Mouse (Mus musculus) cerebellum, adult 9-10 months (tissue): ENCODE results near the gene Scp2d1.
"Not testable (repeated sequence)": the region's sequence is repeated elsewhere in the genome, so short reads cannot be mapped to it uniquely, and the experiment has no call there.

Experiments
- DNase-seq: peaks from one replicate; pipeline ENCODE4 v3.0.0; 2022

The Scp2d1 gene

GRCm38 (mm10) chr2:144823356-144823755 lies at the start of gene Scp2d1:
Gene Scp2d1, plus strand, starts transcription at chr2:144823656.
- not testable (repeated sequence) for DNase-seq

- DNase-seq: no peak
Measured at GRCm38 (mm10) chr2:144774636-144775160, 48.8 kb upstream of the Scp2d1 start.

- DNase-seq: no peak
Measured at GRCm38 (mm10) chr2:144775626-144776025, 47.8 kb upstream of the Scp2d1 start.

- no peak for DNase-seq
Measured at GRCm38 (mm10) chr2:144779263-144779662, 44.2 kb upstream of the Scp2d1 start.

GRCm38 (mm10) chr2:144780731-144781130 lies 42.7 kb upstream of the Scp2d1 start:
- DNase-seq: no peak

- no peak for DNase-seq
Measured at GRCm38 (mm10) chr2:144781871-144782270, 41.6 kb upstream of the Scp2d1 start.

GRCm38 (mm10) chr2:144782481-144782880 lies 41.0 kb upstream of the Scp2d1 start:
- DNase-seq: no peak

GRCm38 (mm10) chr2:144783190-144783589 lies 40.3 kb upstream of the Scp2d1 start:
- no peak for DNase-seq

- DNase-seq: no peak
Measured at GRCm38 (mm10) chr2:144783831-144784230, 39.6 kb upstream of the Scp2d1 start.

- DNase-seq: no peak
Measured at GRCm38 (mm10) chr2:144791671-144792294, 31.7 kb upstream of the Scp2d1 start.

GRCm38 (mm10) chr2:144797515-144797914 lies 25.9 kb upstream of the Scp2d1 start:
- DNase-seq: no peak

GRCm38 (mm10) chr2:144807766-144808754 lies 15.4 kb upstream of the Scp2d1 start:
- DNase-seq: no peak

GRCm38 (mm10) chr2:144828457-144828985 lies 5.1 kb downstream of the Scp2d1 start:
- peak; percentile 2 for DNase-seq

GRCm38 (mm10) chr2:144836667-144837311 lies 13.3 kb downstream of the Scp2d1 start:
- DNase-seq: no peak

GRCm38 (mm10) chr2:144837312-144837679 lies 13.8 kb downstream of the Scp2d1 start:
- no peak for DNase-seq

GRCm38 (mm10) chr2:144868827-144869226 lies 45.4 kb downstream of the Scp2d1 start:
- peak; percentile 14 for DNase-seq
